Mouse (Mus musculus) G1E (cell line): ENCODE data around the gene Gm20517.

Experiments used
- CTCF ChIP-seq: IDR thresholded peaks from 2 replicates; pipeline ENCODE4 v1.5.1; 2012; ENCODE audit warnings: low read depth, low read length, inconsistent platforms, mixed read lengths
- GATA1 ChIP-seq: IDR thresholded peaks from 2 replicates; pipeline ENCODE4 v1.6.1; 2012; ENCODE audit warnings: borderline replicate concordance, low read length, inconsistent platforms, mixed read lengths
- GATA2 ChIP-seq: IDR thresholded peaks from 2 replicates; pipeline ENCODE4 v1.6.1; 2012; ENCODE audit warnings: low read depth, low read length, inconsistent platforms, borderline replicate concordance
- POLR2AphosphoS5 ChIP-seq: IDR thresholded peaks from 2 replicates; pipeline ENCODE4 v1.6.1; 2012; ENCODE audit warnings: low read depth, low read length, inconsistent platforms; ENCODE audit not compliant: insufficient replicate concordance
- TAL1 ChIP-seq: conservative IDR thresholded peaks from 2 replicates; pipeline ENCODE4 v1.6.1; 2012; ENCODE audit warnings: low read depth, low read length, inconsistent platforms, mixed read lengths

DNA sequence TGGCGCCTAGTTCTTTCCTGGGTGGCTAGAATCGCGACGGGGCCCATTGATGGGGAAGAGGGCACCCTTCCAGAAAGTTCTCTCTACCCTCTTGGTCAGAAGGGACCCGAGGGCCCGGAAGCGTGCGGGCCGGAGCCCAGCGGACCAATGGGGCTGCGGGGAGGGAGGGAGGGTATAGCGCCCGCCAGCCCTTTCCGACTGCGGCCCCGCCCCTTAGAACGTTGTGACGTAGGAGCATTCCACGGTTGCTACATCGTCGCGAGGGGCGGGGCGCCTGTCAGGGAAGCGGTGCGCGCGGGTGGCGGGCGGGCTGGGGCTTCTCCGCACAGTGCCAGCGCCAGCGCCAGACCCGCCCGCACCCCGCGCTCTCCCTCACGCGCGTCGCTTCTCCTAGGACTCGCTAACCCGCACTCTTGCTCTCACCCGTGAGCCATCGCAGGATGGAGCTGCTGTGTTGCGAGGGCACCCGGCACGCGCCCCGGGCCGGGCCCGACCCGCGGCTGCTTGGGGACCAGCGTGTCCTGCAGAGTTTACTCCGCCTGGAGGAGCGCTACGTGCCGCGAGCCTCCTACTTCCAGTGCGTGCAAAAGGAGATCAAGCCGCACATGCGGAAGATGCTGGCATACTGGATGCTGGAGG, 18.1 kb upstream of the Gm20517 start:
- TF ChIP-seq CTCF (no peak), GATA1 (no peak), POLR2AphosphoS5 (no peak), TAL1 (no peak), GATA2 (no peak)
